Mouse (Mus musculus) cortical plate, adult 2 months (tissue): Measurements from ENCODE around the gene Gm10354.
"Not testable (repeated sequence)": the region's sequence is repeated elsewhere in the genome, so short reads cannot be mapped to it uniquely, and the experiment has no call there.

Experiments
- CTCF ChIP-seq: fragments of 200-500 bp; IDR thresholded peaks from 2 replicates; pipeline ENCODE4 v1.5.1; 2011; ENCODE audit warnings: mild to moderate bottlenecking, control low read depth, low read length; ENCODE audit not compliant: insufficient read depth; ENCODE audit errors: extremely low read depth
- POLR2A ChIP-seq: fragments of 200-500 bp; IDR thresholded peaks from 2 replicates; pipeline ENCODE4 v1.6.1; 2011; ENCODE audit warnings: mild to moderate bottlenecking, low read length, control low read depth; ENCODE audit not compliant: insufficient read depth; ENCODE audit errors: extremely low read depth

DNA sequence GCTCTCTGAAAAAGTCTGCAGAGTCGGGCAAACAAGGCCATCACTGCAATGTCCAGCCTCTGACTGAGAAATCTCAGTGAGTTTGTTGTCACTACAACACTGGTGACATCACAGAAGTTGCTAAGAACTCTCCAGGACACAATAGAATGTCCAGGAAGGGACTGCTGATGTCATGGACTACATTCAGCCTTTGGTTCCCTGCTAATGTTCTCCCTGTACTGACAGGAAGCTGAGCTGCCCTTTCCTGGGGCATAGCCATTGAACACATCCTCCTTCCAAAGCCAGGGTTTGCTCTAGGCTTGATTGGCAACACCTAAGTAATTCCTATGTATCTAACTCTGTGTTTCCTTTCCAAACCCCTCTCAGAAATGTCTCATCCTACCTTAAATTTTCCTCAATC, at the start of gene Gm10354:
- TF ChIP-seq POLR2A, CTCF: not testable (repeated sequence)
